Mouse (Mus musculus): ENCODE data around the gene Nolc1. TPM values are rescaled to one million over a fixed set of nuclear protein-coding genes. Genes with fewer than 3 reads are reported as not detected.

Gene Nolc1
- polyA plus RNA-seq, 1 experiment = 38.9 TPM

DNA sequence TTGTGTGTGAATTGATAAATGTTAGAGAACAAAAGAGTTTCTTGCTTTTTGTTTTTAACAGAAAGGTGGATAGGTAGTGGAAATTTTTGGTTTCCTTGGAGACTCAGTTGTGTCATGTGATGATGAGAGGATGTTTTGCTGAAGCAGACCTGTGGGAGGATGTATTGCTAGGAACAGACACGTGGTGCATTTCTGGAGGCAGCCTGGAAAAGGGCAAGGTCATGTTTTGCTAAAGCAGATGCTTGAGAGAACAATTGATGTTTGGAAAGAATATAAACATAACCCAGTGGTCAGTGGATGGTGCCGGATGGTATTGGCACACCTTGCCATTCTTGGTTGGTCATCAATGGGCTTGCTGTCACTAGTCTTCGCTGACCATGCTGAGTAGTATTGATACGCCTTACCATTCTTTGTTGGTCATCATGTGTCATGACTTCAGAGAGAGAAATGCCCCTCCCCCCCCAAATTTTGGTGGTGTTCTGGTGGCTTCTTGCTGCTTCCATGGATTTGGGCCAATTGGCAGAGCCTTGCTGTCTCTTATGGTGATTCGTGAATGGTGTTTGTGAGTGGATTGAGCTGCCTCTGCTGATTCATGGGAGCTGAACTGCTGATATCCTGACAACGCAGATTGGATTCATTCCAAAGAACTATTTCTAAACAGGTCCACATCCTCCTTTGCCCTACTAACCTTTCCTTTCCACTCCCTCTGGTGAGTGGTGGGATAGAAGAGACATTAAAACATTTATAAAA lies 27.9 kb downstream of the Nolc1 start:
- Histone ChIP-seq H3K4me1 (ENCODE audit: control insufficient read depth, insufficient read depth, low read length) (no peaks in the 10 kb centered on the region), H3K27ac (ENCODE audit: insufficient read depth, low read length) (no peak overlapping the region), H3K4me3 (replicated peaks; ENCODE audit: insufficient read depth, low read depth, low read length) (no peak overlapping the region), H3K27me3 (ENCODE audit: control insufficient read depth, insufficient read depth, low read length) (no peaks in the 10 kb centered on the region)
- 62% methylated on average over 6 of the region's 6 CpGs for WGBS
- TF ChIP-seq POLR2A (IDR thresholded peaks at IDR 0.05; ENCODE audit: borderline replicate concordance, insufficient read depth, low read length) (no peak), CTCF (IDR thresholded peaks at IDR 0.05; ENCODE audit: borderline replicate concordance, insufficient read depth, low read depth, low read length) (no peak)
- no peak for DNase-seq

DNA sequence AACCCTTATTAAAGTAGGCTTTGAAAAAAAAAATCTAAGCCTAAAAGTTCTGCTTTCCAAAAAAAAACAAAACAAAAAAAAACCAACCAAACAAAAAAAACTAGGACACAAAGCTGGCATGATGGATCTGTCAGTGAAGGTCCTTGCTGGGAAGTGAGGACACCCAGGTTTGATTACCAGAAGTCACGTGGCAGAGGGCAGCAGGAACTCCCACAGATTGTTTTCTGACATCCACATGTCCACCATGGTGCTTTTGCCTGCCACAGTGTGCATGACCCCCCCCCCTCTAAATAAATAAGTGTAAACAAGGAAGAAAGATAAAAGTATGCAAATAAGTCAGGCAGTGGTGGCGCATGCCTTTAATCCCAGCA lies 28.5 kb downstream of the Nolc1 start:
- Histone ChIP-seq H3K4me3 (replicated peaks; ENCODE audit: insufficient read depth, low read depth, low read length) (no peak overlapping the region), H3K4me1 (ENCODE audit: control insufficient read depth, insufficient read depth, low read length) (no peaks in the 10 kb centered on the region), H3K27ac (ENCODE audit: insufficient read depth, low read length) (no peak overlapping the region), H3K27me3 (ENCODE audit: control insufficient read depth, insufficient read depth, low read length) (no peaks in the 10 kb centered on the region)
- WGBS = 61% methylated on average over 2 of the region's 2 CpGs
- no peak for DNase-seq
- TF ChIP-seq CTCF (IDR thresholded peaks at IDR 0.05; ENCODE audit: borderline replicate concordance, insufficient read depth, low read depth, low read length) = no peak

DNA sequence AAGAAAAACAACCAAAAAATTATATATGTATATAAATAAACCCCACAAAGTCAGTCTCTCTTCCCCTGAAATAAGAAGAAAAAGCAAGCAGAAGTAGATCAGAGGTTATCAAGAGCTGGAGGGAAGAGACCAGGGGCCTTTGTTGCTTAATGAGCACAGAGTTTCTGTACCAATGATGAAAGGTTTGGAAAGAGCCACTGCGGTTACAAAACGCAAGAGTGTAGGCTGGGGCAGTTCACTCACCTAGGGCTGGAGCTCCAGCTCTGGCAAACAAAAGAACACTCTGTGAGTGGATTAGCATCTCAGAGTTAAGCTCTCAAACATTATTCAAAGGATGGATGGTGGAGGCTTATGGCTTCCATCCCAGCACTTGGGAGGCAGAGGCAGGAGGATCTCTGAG lies 34.6 kb downstream of the Nolc1 start:
- no peak overlapping the region for H3K27ac ChIP-seq (ENCODE audit: insufficient read depth, low read length)
- H3K4me1 ChIP-seq (ENCODE audit: control insufficient read depth, insufficient read depth, low read length) = no peaks in the 10 kb centered on the region
- DNase-seq = no peak
- WGBS = 75% methylated on average over 2 of the region's 2 CpGs
- H3K27me3 ChIP-seq (ENCODE audit: control insufficient read depth, insufficient read depth, low read length) = no peaks in the 10 kb centered on the region
- TF ChIP-seq CTCF (IDR thresholded peaks at IDR 0.05; ENCODE audit: borderline replicate concordance, insufficient read depth, low read depth, low read length) = no peak
- no peak for TF ChIP-seq POLR2A (IDR thresholded peaks at IDR 0.05; ENCODE audit: borderline replicate concordance, insufficient read depth, low read length)
- H3K4me3 ChIP-seq (replicated peaks; ENCODE audit: insufficient read depth, low read depth, low read length) = no peak overlapping the region

DNA sequence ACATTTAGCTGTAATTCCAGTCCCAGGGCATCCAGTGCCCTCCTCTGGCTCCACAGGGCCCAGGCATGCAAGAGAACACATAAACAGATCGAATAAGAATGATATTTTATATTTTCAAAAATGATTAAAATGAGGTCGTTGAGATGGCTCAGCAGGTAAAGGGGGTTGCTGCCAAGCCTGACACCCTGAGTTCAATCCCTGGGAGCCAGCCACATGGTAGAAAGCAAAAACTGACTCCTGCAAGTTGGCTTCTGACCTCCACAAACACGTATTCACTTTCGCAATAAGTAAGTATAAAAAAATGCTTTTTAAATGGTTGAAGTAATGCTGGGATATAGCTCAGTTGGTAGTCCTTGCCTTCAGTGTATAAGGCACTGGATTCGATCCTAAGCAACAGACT lies 35.1 kb downstream of the Nolc1 start:
- DNase-seq = no peak
- Histone ChIP-seq H3K4me1 (ENCODE audit: control insufficient read depth, insufficient read depth, low read length) (no peaks in the 10 kb centered on the region), H3K27ac (ENCODE audit: insufficient read depth, low read length) (no peak overlapping the region), H3K4me3 (replicated peaks; ENCODE audit: insufficient read depth, low read depth, low read length) (no peak overlapping the region), H3K27me3 (ENCODE audit: control insufficient read depth, insufficient read depth, low read length) (no peaks in the 10 kb centered on the region)
- 86% methylated on average over 5 of the region's 5 CpGs for WGBS
- TF ChIP-seq CTCF (IDR thresholded peaks at IDR 0.05; ENCODE audit: borderline replicate concordance, insufficient read depth, low read depth, low read length) = no peak
- no peak for TF ChIP-seq POLR2A (IDR thresholded peaks at IDR 0.05; ENCODE audit: borderline replicate concordance, insufficient read depth, low read length)

DNA sequence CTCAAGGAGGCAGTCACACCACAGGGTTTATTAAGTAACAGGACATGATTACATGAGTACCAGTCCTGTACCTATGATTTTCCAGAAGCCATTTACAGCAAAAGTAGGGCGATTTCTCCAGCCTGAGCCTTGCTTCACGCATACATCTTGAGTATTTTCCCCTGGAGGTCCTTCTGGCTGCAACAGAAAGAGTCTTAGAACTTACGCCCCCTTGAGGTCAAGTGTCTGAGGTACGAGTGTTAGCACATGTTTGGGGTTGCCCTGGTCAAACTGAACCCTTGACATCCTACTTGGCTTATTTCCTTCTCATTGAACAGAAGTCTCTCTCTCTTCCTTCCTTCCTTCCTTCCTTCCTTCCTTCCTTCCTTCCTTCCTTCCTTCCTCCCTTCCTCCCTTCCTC lies 39.0 kb downstream of the Nolc1 start:
- TF ChIP-seq POLR2A (IDR thresholded peaks at IDR 0.05; ENCODE audit: borderline replicate concordance, insufficient read depth, low read length) (no peak), CTCF (IDR thresholded peaks at IDR 0.05; ENCODE audit: borderline replicate concordance, insufficient read depth, low read depth, low read length) (no peak)
- 53% methylated on average over 4 of the region's 4 CpGs for WGBS

DNA sequence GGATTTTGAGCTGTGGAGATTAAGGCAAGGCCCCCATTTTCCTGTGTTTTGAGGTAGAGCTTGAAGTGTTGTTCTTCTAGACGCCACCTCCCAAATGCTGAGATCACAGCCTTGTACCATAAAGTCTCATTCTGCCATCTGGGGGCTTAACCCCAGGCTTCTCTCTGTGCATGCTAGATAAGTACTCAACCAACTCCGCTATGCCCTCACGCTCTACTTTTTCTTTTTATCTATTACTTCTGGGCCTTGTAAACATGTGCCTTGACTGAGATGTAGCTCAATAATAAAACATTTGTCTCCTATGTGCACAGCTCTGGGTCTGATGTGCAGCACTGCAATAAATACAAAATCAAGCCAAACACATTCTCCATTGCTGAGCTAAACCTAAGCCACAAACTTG lies 43.8 kb downstream of the Nolc1 start:
- no peaks in the 10 kb centered on the region for H3K27me3 ChIP-seq (ENCODE audit: control insufficient read depth, insufficient read depth, low read length)
- H3K4me3 ChIP-seq (replicated peaks; ENCODE audit: insufficient read depth, low read depth, low read length) = no peak overlapping the region
- H3K4me1 ChIP-seq (ENCODE audit: control insufficient read depth, insufficient read depth, low read length) = no peaks in the 10 kb centered on the region
- no peak overlapping the region for H3K27ac ChIP-seq (ENCODE audit: insufficient read depth, low read length)
- TF ChIP-seq POLR2A (IDR thresholded peaks at IDR 0.05; ENCODE audit: borderline replicate concordance, insufficient read depth, low read length) (no peak), CTCF (IDR thresholded peaks at IDR 0.05; ENCODE audit: borderline replicate concordance, insufficient read depth, low read depth, low read length) (no peak)
- no peak for DNase-seq
- WGBS = 95% methylated on average over 3 of the region's 3 CpGs

More for the DNA sequence above, 39.0 kb downstream of the Nolc1 start:
- no peak overlapping the region for H3K4me3 ChIP-seq (replicated peaks; ENCODE audit: insufficient read depth, low read depth, low read length)
- H3K27me3 ChIP-seq (ENCODE audit: control insufficient read depth, insufficient read depth, low read length) = no peaks in the 10 kb centered on the region
- H3K27ac ChIP-seq (ENCODE audit: insufficient read depth, low read length) = no peak overlapping the region
- no peak for DNase-seq
- H3K4me1 ChIP-seq (ENCODE audit: control insufficient read depth, insufficient read depth, low read length) = no peaks in the 10 kb centered on the region

DNA sequence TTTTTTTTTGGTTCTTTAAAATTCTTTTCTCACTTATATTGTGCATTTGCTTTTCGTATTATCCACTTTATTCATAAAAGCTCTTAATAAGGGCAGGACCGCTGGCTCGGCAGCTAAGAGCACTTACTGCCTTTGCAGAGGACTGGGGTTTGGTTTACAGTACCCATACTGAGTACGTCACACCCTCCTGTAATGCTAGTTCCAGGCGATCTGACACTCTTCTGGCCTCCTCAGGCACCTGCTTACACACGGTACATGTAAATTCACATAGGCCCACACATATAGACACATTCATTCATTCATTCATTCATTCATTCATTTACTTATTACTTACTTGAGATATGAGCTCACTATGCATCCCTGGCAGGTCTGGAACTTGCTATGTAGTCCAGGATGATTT lies 45.2 kb downstream of the Nolc1 start:
- Histone ChIP-seq H3K27ac (ENCODE audit: insufficient read depth, low read length) (no peak overlapping the region), H3K4me3 (replicated peaks; ENCODE audit: insufficient read depth, low read depth, low read length) (no peak overlapping the region), H3K27me3 (ENCODE audit: control insufficient read depth, insufficient read depth, low read length) (no peaks in the 10 kb centered on the region), H3K4me1 (ENCODE audit: control insufficient read depth, insufficient read depth, low read length) (no peaks in the 10 kb centered on the region)
- 79% methylated on average over 6 of the region's 6 CpGs for WGBS
- TF ChIP-seq POLR2A (IDR thresholded peaks at IDR 0.05; ENCODE audit: borderline replicate concordance, insufficient read depth, low read length) (no peak), CTCF (IDR thresholded peaks at IDR 0.05; ENCODE audit: borderline replicate concordance, insufficient read depth, low read depth, low read length) (no peak)
- no peak for DNase-seq

DNA sequence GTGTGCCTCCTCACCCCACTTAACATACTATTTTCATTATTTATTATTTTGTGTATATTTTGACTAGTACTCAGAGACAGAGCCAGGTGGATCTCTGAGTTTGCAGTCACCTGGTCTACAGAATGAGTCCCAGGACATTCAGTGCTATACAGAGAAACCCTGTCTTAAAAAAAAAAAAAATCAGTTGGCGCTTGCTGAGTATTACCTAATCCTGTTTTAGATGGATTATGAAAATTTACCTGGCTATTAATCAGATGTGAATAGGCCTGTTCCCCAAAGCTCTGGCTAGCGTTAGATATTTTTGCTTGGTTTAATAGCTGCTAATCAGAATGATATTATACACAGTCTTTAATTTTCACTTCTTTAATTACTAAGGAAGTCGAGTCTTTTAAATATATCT lies 48.2 kb downstream of the Nolc1 start:
- no peak for DNase-seq
- Histone ChIP-seq H3K4me1 (ENCODE audit: control insufficient read depth, insufficient read depth, low read length) (no peaks in the 10 kb centered on the region), H3K27ac (ENCODE audit: insufficient read depth, low read length) (no peak overlapping the region), H3K4me3 (replicated peaks; ENCODE audit: insufficient read depth, low read depth, low read length) (no peak overlapping the region), H3K27me3 (ENCODE audit: control insufficient read depth, insufficient read depth, low read length) (no peaks in the 10 kb centered on the region)
- no peak for TF ChIP-seq POLR2A (IDR thresholded peaks at IDR 0.05; ENCODE audit: borderline replicate concordance, insufficient read depth, low read length)
- 82% methylated on average over 3 of the region's 3 CpGs for WGBS
